Mouse (Mus musculus): Measurements from ENCODE around the gene 1810049J17Rik. TPM values are rescaled to one million over a fixed set of nuclear protein-coding genes. Genes with fewer than 3 reads are reported as not detected.

The 1810049J17Rik gene
- polyA plus RNA-seq, 1 experiment from 2014 or later: not detected

- Histone ChIP-seq H3K4me1 (ENCODE audit: control insufficient read depth, insufficient read depth, low read length) (peaks cover 8% of the 10 kb centered on the region), H3K4me2 (no peak overlapping the region), H3K9ac (ENCODE audit: low read depth, low read length) (no peak overlapping the region), H3K27me3 (ENCODE audit: control insufficient read depth, insufficient read depth, low read length) (no peaks in the 10 kb centered on the region), H3K27ac (ENCODE audit: low read depth, low read length) (no peak overlapping the region), H3K36me3 (ENCODE audit: control insufficient read depth, insufficient read depth, low read length) (no peaks in the 10 kb centered on the region), H3K4me3 (ENCODE audit: low read depth, low read length) (no peak overlapping the region), H3K9me3 (replicated peaks; ENCODE audit: control insufficient read depth, low read length) (no peaks in the 10 kb centered on the region)
- WGBS (ENCODE audit: insufficient replicate concordance): 58% methylated on average over 3 of the region's 3 CpGs
- no peak for ATAC-seq (replicated peaks; ENCODE audit: insufficient number of reproducible peaks, low FRiP score, low TSS enrichment)
These were observed 16.1 kb upstream of the 1810049J17Rik start for GRCm38 (mm10) chr15:12337779-12338137.

GRCm38 (mm10) chr15:12337030-12337778 lies 15.5 kb upstream of the 1810049J17Rik start:
- WGBS (ENCODE audit: insufficient replicate concordance): 75% methylated on average over 4 of the region's 4 CpGs
- H3K4me3 ChIP-seq (ENCODE audit: low read depth, low read length): no peak overlapping the region
- H3K27me3 ChIP-seq (ENCODE audit: control insufficient read depth, insufficient read depth, low read length): no peaks in the 10 kb centered on the region
- no peak for ATAC-seq (replicated peaks; ENCODE audit: insufficient number of reproducible peaks, low FRiP score, low TSS enrichment)
- no peak overlapping the region for H3K9ac ChIP-seq (ENCODE audit: low read depth, low read length)
- H3K4me1 ChIP-seq (ENCODE audit: control insufficient read depth, insufficient read depth, low read length): peaks cover 8% of the 10 kb centered on the region
- H3K27ac ChIP-seq (ENCODE audit: low read depth, low read length): no peak overlapping the region
- no peak overlapping the region for H3K4me2 ChIP-seq
- H3K36me3 ChIP-seq (ENCODE audit: control insufficient read depth, insufficient read depth, low read length): no peaks in the 10 kb centered on the region
- H3K9me3 ChIP-seq (replicated peaks; ENCODE audit: control insufficient read depth, low read length): no peaks in the 10 kb centered on the region

GRCm38 (mm10) chr15:12334381-12334780 lies 12.7 kb upstream of the 1810049J17Rik start:
- no peak overlapping the region for H3K27ac ChIP-seq (ENCODE audit: low read depth, low read length)
- WGBS (ENCODE audit: insufficient replicate concordance): 76% methylated on average over 4 of the region's 4 CpGs
- no peaks in the 10 kb centered on the region for H3K27me3 ChIP-seq (ENCODE audit: control insufficient read depth, insufficient read depth, low read length)
- no peak overlapping the region for H3K9ac ChIP-seq (ENCODE audit: low read depth, low read length)
- no peak overlapping the region for H3K4me3 ChIP-seq (ENCODE audit: low read depth, low read length)
- no peaks in the 10 kb centered on the region for H3K9me3 ChIP-seq (replicated peaks; ENCODE audit: control insufficient read depth, low read length)
- no peaks in the 10 kb centered on the region for H3K36me3 ChIP-seq (ENCODE audit: control insufficient read depth, insufficient read depth, low read length)
- no peak overlapping the region for H3K4me2 ChIP-seq
- no peak for ATAC-seq (replicated peaks; ENCODE audit: insufficient number of reproducible peaks, low FRiP score, low TSS enrichment)
- peaks cover 16% of the 10 kb centered on the region for H3K4me1 ChIP-seq (ENCODE audit: control insufficient read depth, insufficient read depth, low read length)

- 18% methylated on average over 1 of the region's 1 CpGs for WGBS (ENCODE audit: insufficient replicate concordance)
- Histone ChIP-seq H3K9ac (ENCODE audit: low read depth, low read length) (no peak overlapping the region), H3K4me2 (no peak overlapping the region), H3K4me1 (ENCODE audit: control insufficient read depth, insufficient read depth, low read length) (peaks cover 16% of the 10 kb centered on the region), H3K27ac (ENCODE audit: low read depth, low read length) (no peak overlapping the region), H3K27me3 (ENCODE audit: control insufficient read depth, insufficient read depth, low read length) (no peaks in the 10 kb centered on the region), H3K36me3 (ENCODE audit: control insufficient read depth, insufficient read depth, low read length) (no peaks in the 10 kb centered on the region), H3K9me3 (replicated peaks; ENCODE audit: control insufficient read depth, low read length) (no peaks in the 10 kb centered on the region), H3K4me3 (ENCODE audit: low read depth, low read length) (no peak overlapping the region)
- no peak for ATAC-seq (replicated peaks; ENCODE audit: insufficient number of reproducible peaks, low FRiP score, low TSS enrichment)
These were observed 9.6 kb upstream of the 1810049J17Rik start for GRCm38 (mm10) chr15:12331300-12331699.

GRCm38 (mm10) chr15:12330892-12331291 lies 9.2 kb upstream of the 1810049J17Rik start:
- Histone ChIP-seq H3K27ac (ENCODE audit: low read depth, low read length) (no peak overlapping the region), H3K9ac (ENCODE audit: low read depth, low read length) (no peak overlapping the region), H3K4me1 (ENCODE audit: control insufficient read depth, insufficient read depth, low read length) (peaks cover 16% of the 10 kb centered on the region), H3K4me3 (ENCODE audit: low read depth, low read length) (no peak overlapping the region), H3K27me3 (ENCODE audit: control insufficient read depth, insufficient read depth, low read length) (no peaks in the 10 kb centered on the region), H3K36me3 (ENCODE audit: control insufficient read depth, insufficient read depth, low read length) (no peaks in the 10 kb centered on the region), H3K4me2 (no peak overlapping the region), H3K9me3 (replicated peaks; ENCODE audit: control insufficient read depth, low read length) (no peaks in the 10 kb centered on the region)
- no peak for ATAC-seq (replicated peaks; ENCODE audit: insufficient number of reproducible peaks, low FRiP score, low TSS enrichment)

GRCm38 (mm10) chr15:12330389-12330788 lies 8.7 kb upstream of the 1810049J17Rik start:
- Histone ChIP-seq H3K4me3 (ENCODE audit: low read depth, low read length) (no peak overlapping the region), H3K27me3 (ENCODE audit: control insufficient read depth, insufficient read depth, low read length) (no peaks in the 10 kb centered on the region), H3K9me3 (replicated peaks; ENCODE audit: control insufficient read depth, low read length) (no peaks in the 10 kb centered on the region), H3K36me3 (ENCODE audit: control insufficient read depth, insufficient read depth, low read length) (no peaks in the 10 kb centered on the region), H3K4me1 (ENCODE audit: control insufficient read depth, insufficient read depth, low read length) (peaks cover 16% of the 10 kb centered on the region), H3K4me2 (no peak overlapping the region), H3K27ac (ENCODE audit: low read depth, low read length) (no peak overlapping the region), H3K9ac (ENCODE audit: low read depth, low read length) (no peak overlapping the region)
- no peak for ATAC-seq (replicated peaks; ENCODE audit: insufficient number of reproducible peaks, low FRiP score, low TSS enrichment)
- 76% methylated on average over 3 of the region's 3 CpGs for WGBS (ENCODE audit: insufficient replicate concordance)

- H3K27ac ChIP-seq (ENCODE audit: low read depth, low read length): no peak overlapping the region
- ATAC-seq (replicated peaks; ENCODE audit: insufficient number of reproducible peaks, low FRiP score, low TSS enrichment): no peak
- H3K4me2 ChIP-seq: peak overlapping the region; percentile 47
- no peaks in the 10 kb centered on the region for H3K9me3 ChIP-seq (replicated peaks; ENCODE audit: control insufficient read depth, low read length)
- no peak overlapping the region for H3K4me3 ChIP-seq (ENCODE audit: low read depth, low read length)
- 0 out of 2 replicates have a peak, but pooled peaks cover 2% of the 10 kb centered on the region for H3K27me3 ChIP-seq (ENCODE audit: control insufficient read depth, insufficient read depth, low read length)
- WGBS (ENCODE audit: insufficient replicate concordance): 90% methylated on average over 1 of the region's 1 CpGs
- H3K9ac ChIP-seq (ENCODE audit: low read depth, low read length): no peak overlapping the region
- peaks cover 6% of the 10 kb centered on the region for H3K4me1 ChIP-seq (ENCODE audit: control insufficient read depth, insufficient read depth, low read length)
- no peaks in the 10 kb centered on the region for H3K36me3 ChIP-seq (ENCODE audit: control insufficient read depth, insufficient read depth, low read length)
These were observed 2.6 kb upstream of the 1810049J17Rik start for GRCm38 (mm10) chr15:12324326-12324725.

GRCm38 (mm10) chr15:12322676-12323402 lies 1.1 kb upstream of the 1810049J17Rik start:
- ATAC-seq (replicated peaks; ENCODE audit: insufficient number of reproducible peaks, low FRiP score, low TSS enrichment): no peak
- Histone ChIP-seq H3K9ac (ENCODE audit: low read depth, low read length) (peak overlapping the region; percentile 99), H3K4me3 (ENCODE audit: low read depth, low read length) (peak overlapping the region; percentile 100), H3K27ac (ENCODE audit: low read depth, low read length) (no peak overlapping the region), H3K9me3 (replicated peaks; ENCODE audit: control insufficient read depth, low read length) (no peaks in the 10 kb centered on the region), H3K36me3 (ENCODE audit: control insufficient read depth, insufficient read depth, low read length) (no peaks in the 10 kb centered on the region), H3K4me1 (ENCODE audit: control insufficient read depth, insufficient read depth, low read length) (peaks cover 6% of the 10 kb centered on the region), H3K27me3 (ENCODE audit: control insufficient read depth, insufficient read depth, low read length) (0 out of 2 replicates have a peak, but pooled peaks cover 2% of the 10 kb centered on the region), H3K4me2 (peak overlapping the region; percentile 86)
- 13% methylated on average over 9 of the region's 9 CpGs for WGBS (ENCODE audit: insufficient replicate concordance)
